Mouse (Mus musculus) lung, adult 2 months (tissue): Measurements from ENCODE around the gene Fndc5.

ENCODE experiments used
- CTCF ChIP-seq: fragments of 200-500 bp; IDR thresholded peaks from 2 replicates; pipeline ENCODE4 v1.5.1; 2011; ENCODE audit warnings: mild to moderate bottlenecking, low read length, control low read depth; ENCODE audit not compliant: insufficient read depth
- POLR2A ChIP-seq: fragments of 200-500 bp; IDR thresholded peaks from 2 replicates; pipeline ENCODE4 v1.6.1; 2011; ENCODE audit warnings: low read depth, mild to moderate bottlenecking, control low read depth, low read length, borderline replicate concordance; ENCODE audit errors: extremely low read depth

DNA sequence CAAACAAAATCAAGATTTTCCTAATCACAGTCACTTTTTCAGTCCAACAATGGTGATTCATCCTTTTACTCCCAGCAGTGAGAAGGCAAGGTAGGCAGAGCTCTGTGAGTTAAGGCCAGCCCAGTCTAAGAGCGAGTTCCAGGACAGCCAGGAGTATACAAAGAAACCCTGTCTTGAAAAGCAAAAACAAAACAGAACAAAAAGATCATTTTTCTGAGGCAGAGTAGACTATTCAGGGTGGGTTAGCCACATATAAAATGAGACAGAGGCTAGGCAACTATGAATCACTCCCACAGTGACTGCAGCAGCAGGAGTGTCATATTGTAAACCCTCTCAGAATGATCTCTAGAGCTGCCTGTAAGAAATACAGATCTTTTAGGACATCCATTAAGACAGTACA is 12.5 kb downstream of the Fndc5 start:
- TF ChIP-seq POLR2A (no peak), CTCF (no peak)
